Mouse (Mus musculus): ENCODE measurements around the gene Dennd1c.

Gene Dennd1c

DNA sequence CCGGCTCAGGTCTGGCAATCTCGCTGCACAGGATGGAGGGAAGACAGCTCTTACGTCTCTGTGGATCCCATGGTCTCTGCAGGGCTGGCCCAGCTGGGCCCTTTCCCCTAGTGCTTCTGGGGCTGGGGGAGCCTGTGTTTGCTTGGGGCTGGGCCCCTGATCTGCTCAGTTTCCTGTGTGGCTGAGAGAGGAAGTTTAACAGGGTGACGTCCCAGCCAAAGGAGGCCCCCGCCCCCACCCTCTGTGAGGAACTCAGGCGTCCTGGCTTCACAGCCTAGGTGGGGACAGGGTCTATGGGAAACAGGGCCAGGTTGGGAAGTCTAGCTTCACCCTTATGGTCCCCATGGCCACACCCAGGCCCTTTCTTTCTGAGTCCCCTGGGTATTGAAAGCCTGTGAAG lies at the start of gene Dennd1c:
TSS of gene Dennd1c (minus strand) at position 179 of the 400 bp plus-strand sequence.
- peak; percentile 78 for DNase-seq (ENCODE audit: low spot score)

DNA sequence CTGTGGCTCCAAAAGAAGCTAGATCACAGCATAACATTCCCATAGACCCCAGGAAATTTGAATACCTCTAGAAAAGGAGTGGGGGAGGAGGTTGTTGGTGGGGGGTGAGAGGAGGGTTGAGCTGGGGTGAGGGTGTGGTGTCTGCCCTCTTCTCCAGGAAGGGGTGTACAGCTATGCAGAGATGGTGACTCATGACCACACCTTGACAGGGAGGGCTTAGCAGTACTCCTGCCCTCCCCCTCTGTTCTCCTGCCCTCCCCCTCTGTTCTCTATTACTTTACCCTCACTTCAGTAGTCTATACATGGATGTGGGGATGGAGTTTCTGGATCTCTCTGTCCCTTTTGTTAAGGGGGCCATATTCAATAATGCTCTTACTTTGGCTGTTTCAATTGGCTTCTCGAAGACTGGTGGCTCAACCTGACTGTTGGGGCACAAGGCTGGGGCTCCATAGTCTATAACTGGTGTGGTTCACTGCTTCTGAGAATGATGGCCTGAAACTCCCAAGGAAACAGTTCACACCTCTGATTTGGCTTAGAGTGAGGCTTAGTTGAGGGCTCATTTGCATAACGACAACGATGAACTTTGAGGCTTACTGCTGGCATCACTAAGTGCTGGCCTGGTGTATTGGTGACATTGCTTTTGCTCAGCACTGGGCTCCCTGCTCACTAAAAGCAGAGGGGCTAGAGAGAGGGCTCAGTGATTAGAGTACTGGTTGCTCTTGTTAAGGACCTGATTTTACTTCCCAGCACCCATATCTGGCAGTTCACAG lies 47.7 kb upstream of the Dennd1c start:
- no peak for DNase-seq (ENCODE audit: low spot score)

DNA sequence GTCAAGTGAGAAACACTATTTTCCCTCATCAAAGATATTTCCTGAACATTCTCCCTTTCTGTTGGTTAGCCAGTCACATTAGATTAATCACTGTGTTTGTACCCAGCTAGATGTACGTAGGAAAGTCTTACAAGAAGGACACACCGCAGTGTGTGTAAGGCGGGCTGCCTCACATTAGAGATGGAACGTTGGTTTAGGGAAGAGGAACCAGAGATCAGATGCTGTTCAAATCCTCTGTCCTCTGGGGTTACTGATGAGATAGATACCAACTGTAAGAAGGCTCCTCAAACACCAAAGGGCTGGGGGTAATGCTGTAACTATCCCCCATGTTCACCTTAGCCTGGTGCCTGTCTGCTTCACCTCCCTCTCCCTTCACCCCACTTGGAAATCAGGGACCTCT lies 46.5 kb upstream of the Dennd1c start:
- no peak for DNase-seq (ENCODE audit: low spot score)

DNA sequence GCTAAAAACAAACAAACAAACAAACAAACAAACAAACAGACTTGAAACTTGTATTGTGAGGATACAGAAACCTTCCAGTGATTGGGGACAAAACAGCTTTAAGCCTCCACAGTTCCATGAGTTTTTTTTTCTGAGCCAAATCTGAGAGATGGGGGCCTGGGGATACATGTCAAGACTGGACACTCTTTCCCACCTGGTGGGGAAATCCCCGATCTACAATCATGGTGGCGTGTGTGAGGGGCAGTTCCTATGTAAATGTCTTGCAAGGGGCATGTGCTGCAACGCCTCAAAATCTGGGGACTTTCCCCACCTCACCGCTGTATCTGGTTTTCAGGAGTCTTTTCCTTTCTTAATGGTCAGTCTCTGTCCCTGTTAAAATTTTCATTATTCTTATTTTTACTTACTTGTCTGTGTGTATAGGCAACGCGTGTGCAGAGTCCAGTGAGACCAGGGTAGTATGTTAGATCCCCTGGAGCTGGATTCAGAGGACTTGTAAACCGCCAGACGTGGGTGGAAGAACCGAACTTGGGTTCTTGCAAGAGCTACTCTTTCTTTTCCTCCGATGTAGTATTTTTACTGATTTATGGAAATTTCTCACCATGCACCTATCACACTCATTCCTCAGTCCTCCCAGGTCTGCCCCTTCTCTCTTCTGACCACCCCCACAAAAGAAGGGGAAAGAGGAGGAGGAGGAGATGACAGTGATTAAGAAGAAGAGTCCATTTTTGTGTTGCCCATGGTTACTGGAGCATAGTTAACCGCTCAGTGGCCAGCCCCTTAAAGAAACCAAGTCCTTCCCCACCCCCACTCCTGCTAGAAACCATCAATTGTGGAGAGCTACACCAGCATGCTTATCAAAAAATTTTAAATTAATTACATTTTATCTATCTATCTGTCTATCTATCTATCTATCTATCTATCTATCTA lies 45.1 kb upstream of the Dennd1c start:
- DNase-seq (ENCODE audit: low spot score): no peak

DNA sequence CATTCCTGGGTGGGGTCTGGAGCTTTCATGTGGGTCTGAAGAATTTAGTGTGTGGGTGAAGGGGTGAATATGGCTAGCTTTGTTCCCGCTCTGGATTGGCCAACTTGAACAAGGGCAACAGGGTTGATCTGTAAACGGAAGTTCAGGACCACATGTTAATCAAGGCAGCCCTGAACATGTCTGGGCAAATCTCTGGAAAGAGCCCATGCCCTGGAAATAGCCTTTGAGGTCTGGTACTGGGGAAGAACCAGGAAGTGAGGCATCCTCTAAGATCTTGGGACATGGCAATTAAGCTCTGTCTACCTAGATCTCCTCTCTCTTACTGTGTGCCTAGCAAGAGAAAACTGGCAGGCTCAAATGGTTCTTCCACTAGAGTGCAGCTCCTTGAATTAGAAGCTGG lies 43.5 kb upstream of the Dennd1c start:
- DNase-seq (ENCODE audit: low spot score): no peak

DNA sequence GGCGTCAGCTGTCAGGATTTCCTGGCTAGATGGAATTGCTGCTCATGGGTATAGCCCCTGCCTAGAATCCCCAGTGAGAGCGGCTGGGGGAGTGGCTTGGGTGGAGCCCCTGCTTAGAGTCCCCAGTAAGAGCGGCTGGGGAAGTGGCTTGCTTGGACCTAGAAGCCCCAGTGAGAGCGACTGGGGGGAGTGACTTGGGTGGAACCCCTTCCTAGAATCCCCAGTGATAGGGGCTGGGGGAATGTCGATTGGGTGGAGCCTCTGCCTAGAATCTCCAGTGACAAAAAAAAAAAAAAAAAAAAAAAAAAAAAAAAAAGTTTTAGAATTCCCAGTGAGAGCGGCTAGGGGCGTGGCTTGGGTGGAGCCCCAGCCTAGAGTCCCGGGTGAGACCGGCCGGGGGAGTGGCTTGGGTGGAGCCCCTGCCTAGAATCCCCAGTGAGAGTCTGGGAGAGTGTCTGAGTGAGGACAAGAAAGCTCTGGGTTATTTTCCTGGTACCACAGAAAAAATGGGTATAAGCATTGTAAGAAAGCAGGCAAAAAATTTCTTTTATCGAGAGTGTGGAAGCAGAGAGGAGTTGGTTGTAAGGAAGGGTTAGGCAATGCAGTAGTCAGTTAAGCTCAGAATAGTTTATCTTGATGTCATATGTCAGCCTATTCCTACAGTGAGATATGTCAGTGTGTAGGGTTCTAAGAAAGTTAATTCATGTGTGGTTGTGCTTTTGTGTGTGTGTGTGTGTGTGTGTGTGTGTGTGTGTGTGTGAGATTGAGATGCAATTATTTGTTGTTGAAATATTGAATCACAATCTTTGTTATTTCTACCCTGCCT lies 40.4 kb upstream of the Dennd1c start:
- no peak for DNase-seq (ENCODE audit: low spot score)

DNA sequence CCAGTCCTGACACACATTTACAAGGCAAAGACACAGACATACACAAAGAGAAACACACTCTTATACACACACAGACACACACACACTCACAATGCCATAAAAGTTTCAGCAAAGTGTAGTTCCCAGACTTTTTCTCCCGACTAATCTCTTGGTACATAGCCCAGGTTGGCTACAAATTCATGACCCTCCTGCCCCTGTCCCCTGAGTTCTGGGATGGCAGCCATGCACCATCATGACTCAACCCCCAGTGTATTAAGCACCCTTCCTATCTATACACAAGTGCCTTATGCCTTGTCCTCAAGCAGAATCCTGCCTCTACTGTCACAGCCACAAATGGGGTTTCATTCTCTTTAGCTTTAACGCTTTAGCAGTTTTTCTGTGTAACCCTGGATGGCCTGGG lies 38.5 kb upstream of the Dennd1c start:
- no peak for DNase-seq (ENCODE audit: low spot score)

DNA sequence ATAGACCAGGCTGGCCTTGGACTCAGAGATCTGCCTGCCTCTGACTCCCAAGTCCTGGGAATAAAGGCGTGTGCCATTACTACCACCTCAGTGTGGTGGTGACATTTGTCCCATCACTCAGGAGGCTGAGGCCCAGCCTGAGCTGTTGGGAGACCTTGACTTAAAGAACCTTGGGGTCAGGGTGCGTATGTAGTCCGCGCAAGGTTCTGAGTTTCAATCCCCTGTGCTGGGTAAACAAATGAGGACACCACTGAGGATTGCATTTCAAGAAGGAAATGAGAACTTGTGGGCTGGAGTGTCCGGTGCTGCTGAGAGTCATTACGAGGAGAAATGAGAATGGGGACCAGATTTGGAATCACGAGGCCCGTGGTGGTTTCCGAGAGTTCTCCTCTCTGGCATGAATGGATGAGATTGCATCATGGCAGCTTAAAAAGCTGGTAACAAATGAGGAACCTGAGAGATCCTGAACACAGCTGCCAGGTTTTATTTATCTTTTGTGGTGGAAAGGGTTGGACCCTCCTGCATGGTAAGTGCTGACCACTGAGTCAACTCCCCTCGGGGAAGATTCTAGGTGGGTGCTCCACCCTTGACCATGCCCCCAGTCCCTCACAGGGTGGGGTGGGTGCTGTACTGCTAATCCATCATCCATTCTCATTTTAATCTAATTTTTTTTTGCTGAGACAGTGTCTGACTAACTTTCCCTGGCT lies 34.6 kb upstream of the Dennd1c start:
- DNase-seq (ENCODE audit: low spot score): no peak

DNA sequence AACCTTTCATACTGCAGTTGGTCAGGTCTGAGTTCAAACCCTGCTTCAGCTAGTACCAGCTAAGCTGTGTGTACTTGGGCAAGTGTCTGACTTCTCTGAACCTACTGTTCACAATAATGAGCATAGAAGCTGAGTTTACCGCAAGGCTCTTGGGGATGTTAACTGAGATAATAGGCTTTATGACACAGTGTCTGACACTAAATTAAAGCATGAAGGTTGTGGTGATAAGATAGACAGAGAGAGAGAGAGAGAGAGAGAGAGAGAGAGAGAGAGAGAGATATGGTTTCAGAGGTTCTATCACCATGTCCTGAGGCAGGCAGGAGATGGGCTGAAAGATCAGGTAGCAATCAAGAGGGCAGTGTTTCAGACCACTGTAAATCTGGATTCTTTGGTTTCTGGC lies 31.7 kb upstream of the Dennd1c start:
- DNase-seq (ENCODE audit: low spot score): no peak

DNA sequence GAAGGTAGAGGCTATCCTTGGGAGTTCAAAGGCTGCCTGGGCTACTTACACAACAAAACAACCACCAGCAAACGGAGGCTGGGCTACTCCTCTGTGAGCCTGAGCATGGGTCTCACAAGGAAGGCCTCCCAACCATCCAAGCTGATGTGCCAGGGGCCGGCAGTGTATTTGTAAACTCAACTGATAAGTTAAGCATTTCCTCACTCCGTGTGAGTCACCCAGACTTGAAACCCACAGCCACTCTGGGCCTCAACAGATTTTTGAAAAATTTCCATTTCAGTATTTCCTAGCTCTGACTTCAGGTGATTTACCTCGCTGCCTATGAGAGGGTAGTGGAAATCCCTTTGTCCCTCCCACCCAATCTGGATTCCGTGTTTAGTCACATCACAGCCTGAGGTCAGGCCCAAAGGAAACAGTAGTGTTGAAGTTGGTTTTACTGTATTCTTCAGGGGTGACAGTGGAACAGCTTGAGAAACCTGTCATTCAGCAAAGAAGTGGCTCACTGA lies 30.4 kb upstream of the Dennd1c start:
- no peak for DNase-seq (ENCODE audit: low spot score)

DNA sequence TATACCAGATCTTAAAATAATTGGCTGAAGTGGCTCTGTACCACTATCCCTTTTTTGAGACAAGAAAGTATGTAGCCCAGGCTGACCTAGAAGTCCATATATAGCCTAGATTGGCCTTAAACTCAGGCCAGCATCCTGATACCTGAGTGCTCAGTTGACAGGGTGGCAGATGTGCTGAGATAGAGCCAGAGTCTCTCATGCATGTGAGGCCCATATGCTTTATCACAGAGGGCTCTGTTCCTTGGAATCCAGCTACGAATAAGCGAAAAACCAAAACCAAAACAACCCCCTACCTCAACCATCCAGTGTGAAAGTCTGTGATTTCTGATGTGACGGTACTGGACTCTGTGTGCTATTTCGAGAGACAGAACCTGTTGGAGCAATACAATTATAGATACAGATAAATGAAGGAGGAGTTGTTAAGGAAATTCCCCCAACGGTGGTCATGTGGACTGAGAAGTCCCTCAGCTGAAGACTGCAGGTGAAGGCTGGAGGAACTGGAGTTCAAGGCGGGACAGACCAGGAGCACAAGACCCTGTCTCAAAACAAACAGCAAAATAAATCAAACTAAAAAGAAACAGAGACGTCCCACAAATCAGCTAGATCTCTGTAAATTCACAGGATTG lies 29.8 kb upstream of the Dennd1c start:
- DNase-seq (ENCODE audit: low spot score): no peak

DNA sequence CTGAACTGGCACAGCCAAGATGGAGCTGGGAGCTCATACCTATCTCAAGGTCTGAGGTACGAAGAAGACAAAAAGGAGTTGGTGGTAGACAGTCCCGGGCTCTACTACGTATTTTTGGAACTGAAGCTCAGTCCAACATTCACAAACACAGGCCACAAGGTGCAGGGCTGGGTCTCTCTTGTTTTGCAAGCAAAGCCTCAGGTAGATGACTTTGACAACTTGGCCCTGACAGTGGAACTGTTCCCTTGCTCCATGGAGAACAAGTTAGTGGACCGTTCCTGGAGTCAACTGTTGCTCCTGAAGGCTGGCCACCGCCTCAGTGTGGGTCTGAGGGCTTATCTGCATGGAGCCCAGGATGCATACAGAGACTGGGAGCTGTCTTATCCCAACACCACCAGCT lies 28.8 kb upstream of the Dennd1c start:
- no peak for DNase-seq (ENCODE audit: low spot score)

DNA sequence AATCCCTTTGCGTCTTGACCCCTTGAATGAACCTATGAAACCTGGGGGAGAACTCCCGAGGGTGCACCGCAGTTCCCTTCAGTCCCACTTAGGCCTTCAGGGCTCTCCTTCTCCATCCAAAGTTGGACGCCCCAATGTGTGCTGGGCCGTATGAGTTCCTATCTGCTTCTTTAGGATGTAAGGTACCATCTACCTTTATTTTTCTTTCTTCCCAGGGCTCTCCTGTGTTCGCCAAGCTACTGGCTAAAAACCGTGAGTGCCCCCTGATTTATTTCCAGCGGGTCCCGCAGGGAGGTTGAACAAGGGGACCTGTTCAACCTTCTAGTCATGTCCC lies 27.7 kb upstream of the Dennd1c start:
- no peak for DNase-seq (ENCODE audit: low spot score)

DNA sequence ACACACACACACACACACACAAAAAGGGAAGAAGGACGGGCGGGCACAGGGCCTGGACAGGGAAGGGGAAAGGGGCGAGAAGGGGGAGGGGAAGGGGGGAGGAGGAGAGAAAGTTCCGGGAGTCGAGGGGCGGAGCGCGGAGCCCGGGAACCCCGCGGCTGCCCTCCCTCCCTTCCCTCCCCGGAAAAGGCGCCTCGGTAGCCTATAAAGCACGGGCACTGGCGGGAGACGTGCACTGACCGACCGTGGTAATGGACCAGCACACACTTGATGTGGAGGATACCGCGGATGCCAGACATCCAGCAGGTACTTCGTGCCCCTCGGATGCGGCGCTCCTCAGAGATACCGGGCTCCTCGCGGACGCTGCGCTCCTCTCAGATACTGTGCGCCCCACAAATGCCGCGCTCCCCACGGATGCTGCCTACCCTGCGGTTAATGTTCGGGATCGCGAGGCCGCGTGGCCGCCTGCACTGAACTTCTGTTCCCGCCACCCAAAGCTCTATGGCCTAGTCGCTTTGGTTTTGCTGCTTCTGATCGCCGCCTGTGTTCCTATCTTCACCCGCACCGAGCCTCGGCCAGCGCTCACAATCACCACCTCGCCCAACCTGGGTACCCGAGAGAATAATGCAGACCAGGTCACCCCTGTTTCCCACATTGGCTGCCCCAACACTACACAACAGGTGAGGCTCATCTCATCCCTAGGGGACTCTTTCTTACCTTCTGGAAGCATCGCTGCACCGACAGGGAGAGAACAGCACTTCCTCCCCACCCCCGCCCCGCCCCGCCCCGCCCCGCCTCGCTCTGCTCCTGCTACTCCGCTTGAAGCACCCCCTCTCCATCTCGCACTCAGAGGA lies 27.1 kb upstream of the Dennd1c start, which contains the start of gene Tnfsf9:
TSS of gene Tnfsf9 (plus strand) at position 145 of the 854 bp plus-strand sequence.
- peak; percentile 15 for DNase-seq (ENCODE audit: low spot score)

DNA sequence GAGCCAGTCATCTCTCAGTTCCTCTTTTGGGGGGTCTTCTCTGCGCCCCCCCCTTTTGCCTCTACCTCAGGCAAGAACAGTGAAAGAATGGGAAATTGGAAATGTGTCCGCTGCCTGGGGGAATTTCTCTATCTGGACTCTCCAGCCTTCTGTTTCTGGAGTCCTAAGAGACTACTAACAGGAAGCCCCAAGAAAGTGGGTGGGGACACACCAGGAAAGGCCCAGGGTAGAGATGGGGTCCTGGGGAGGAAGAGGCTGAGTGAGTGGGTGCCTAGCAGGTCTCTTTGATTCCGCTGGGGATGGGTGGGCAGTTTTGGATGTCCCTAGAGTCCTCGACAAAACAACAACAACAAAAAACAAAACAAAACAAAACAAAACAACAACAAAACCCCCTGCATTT lies 26.2 kb upstream of the Dennd1c start:
- DNase-seq (ENCODE audit: low spot score): no peak

DNA sequence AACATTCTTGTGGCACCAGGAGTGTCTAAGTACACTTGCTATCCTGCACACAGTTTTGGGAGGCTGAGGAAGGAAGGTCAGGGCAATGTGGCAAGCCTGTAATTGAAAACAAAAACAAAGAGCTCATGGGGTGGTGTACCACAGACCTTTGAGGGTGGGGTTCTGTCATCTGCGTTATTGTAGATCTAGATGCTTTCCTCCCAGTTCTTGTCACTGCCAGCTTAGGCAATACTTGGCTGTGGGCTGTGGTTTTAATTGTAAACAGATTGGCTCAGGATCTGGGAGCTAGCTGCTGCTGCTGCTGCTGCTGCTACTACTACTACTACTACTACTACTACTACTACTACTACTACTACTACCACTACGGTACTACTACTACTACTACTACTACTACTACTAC lies 24.0 kb upstream of the Dennd1c start:
- DNase-seq (ENCODE audit: low spot score): no peak

DNA sequence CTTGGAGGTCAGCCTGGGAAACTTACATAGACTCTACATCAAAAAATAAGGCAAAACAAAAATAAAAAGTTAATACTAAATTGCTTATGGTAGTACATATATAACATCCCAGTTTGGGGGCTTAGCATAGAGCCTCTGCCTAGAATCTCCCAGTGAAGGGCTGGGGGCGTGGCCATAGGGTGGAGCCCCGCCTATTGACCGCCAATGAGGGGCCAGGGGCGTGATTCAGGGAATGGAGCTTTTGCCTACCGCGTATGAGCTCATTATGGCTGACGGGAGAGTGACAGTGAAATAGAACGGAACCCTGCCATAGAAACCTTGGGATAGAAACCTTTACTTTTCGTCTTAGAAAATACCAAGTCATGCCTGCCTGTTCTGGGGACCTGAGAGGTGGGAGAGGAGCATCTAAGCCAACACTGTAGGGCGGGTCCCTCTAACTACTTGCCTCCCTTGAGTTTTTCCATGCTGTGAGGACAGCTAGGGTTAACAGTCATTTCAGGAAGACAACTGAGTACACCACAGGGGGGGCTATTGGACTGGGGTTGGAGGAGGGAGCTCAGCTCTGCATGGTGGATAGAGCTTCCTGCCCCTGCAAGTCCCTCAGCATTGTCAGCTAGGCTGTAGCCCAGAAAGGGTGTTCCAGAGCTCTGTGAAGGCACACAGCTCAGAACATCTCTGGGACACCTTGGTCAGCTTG lies 21.5 kb upstream of the Dennd1c start:
- DNase-seq (ENCODE audit: low spot score): no peak

DNA sequence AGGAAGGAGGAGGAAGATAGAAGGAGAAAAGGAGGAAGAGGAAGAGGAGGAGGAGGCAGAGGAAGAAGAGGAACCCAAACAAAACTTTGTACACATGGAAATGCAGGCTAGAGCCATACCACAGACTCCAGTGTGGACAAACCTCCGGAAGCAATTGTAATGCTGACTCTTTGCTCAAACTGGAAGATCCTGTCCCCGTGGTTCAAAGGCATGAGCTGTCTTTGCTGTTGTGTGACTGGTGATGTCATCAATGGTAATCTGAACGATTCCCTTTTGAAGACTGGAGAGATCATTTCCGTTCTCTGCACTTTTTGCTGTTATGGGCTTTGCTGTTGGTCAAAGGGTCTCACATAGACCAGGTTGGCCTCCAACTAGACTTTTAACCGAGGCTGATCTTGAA lies 20.0 kb upstream of the Dennd1c start:
- DNase-seq (ENCODE audit: low spot score): no peak

DNA sequence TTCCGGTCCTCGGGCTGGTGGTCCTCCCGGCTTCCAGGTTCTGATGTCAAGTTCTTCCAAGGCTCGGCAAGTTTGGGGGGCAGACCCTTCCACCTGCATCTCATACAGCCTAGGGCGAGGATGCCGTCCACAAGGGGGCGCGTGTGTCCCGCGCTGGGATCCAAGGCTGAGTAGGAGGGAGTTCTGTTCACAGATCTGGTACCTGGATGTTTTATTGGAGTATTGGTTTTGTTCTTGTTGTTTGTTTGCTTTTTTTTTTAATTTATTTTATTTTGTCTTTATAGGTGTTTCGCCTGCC lies 18.3 kb upstream of the Dennd1c start:
- peak; percentile 79 for DNase-seq (ENCODE audit: low spot score)

All from T-cell, adult 2 months (primary cell).